Mouse (Mus musculus) olfactory bulb, adult 2 months (tissue): Measurements from ENCODE around the gene Atp4b.

Experiments
- CTCF ChIP-seq: fragments of 200-500 bp; IDR thresholded peaks from 2 replicates; pipeline ENCODE4 v1.5.1; 2012; ENCODE audit warnings: low read depth, mild to moderate bottlenecking, low read length, moderate library complexity; ENCODE audit not compliant: insufficient read depth
- POLR2A ChIP-seq: fragments of 200-500 bp; IDR thresholded peaks from 2 replicates; pipeline ENCODE4 v1.6.1; 2012; ENCODE audit warnings: mild to moderate bottlenecking, low read depth, low read length, moderate library complexity; ENCODE audit not compliant: insufficient read depth

DNA sequence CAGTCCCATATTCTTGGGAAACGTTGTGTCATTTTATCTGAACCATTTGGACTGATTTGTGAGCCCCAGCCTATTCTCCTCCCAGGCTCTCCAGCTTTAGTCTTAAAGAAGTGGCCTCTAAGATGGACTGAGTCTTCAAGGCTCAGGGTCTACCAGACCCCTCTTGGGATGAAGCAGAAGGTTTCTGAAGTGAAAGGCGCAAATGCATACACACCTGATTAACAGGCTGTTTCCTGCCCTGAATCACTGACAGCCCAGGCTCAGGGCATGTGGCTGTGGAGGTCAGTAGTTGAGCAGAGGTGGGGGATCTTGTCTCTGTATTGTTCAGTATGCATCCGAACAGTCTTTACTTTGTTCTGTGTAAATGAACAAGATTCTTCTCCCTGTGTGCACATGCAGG is 58.9 kb downstream of the Atp4b start:
- no peak for TF ChIP-seq CTCF
- TF ChIP-seq POLR2A, result no peak
